Mouse (Mus musculus): ENCODE measurements around the gene Hhat.

- TF ChIP-seq CTCF (IDR thresholded peaks at IDR 0.05; ENCODE audit: low read depth) = no peak
- no peak for TF ChIP-seq EP300 (IDR thresholded peaks at IDR 0.05; ENCODE audit: low read depth)
Observed at GRCm38 (mm10) chr1:192582921-192583320, 188.1 kb downstream of the Hhat start.

Data from heart, postnatal 0 days (tissue).